Mouse (Mus musculus) stomach, postnatal 0 days (tissue): ENCODE results near the gene 1700061G19Rik.

ENCODE experiments used
- CTCF ChIP-seq: IDR thresholded peaks from 2 replicates; pipeline ENCODE4 v1.5.1; 2016; ENCODE audit warnings: antibody characterized with exemption, low read depth, mild to moderate bottlenecking, moderate library complexity
- EP300 ChIP-seq: optimal IDR thresholded peaks from 2 replicates; pipeline ENCODE3; 2016; ENCODE audit warnings: antibody characterized with exemption

DNA sequence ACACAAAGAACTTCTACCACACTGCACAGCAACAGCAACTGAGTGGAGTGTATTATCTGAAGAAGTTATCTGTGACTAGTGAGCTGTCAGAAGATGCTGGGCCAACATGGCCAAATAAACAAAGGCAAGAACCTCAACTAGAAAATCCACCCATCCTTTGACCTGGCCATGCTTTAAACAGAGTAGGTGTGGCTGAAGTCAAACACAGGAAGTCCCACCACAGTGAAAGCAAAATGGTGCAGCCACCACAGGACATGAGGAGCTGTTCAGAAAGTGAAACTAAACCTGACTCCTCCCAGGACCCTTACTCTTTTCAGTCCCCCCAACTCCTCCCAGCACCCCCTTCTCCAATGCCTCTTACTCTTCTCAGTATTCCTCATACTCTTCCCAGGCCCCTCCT lies 38.2 kb downstream of the 1700061G19Rik start:
- no peak for TF ChIP-seq CTCF
- no peak for TF ChIP-seq EP300
